Mouse (Mus musculus) heart, postnatal 0 days (tissue): Measurements from ENCODE around the gene Kcng3. TPM values are rescaled to one million over a fixed set of nuclear protein-coding genes. Genes with fewer than 3 reads are reported as not detected.
A peak's percentile ranks its signal among the peaks of the same experiment; 100 is the strongest.

Source experiments
- ATAC-seq: fragments of 200-750 bp; cut with Nextera tagmentation; 2 replicates; pipeline ENCODE4 v1.8.0; 2017; ENCODE audit warnings: low read depth, moderate number of reproducible peaks, moderate library complexity; ENCODE audit not compliant: insufficient read depth
- DNase-seq: peaks from one replicate; pipeline ENCODE4 v3.0.0-alpha.2; 2016; ENCODE audit warnings: low spot score
- H3K27ac ChIP-seq: fragments of 300-500 bp; sonication (generic); 2 replicates; pipeline ENCODE4 v1.5.1; 2014; ENCODE audit warnings: low read depth, mild to moderate bottlenecking
- H3K27me3 ChIP-seq: fragments of 300-500 bp; sonication (generic); 2 replicates; pipeline ENCODE4 v1.6.1; 2014; ENCODE audit warnings: low read length, mixed read lengths; ENCODE audit not compliant: control insufficient read depth, insufficient read depth
- H3K36me3 ChIP-seq: fragments of 300-500 bp; sonication (generic); replicated peaks from 2 replicates; pipeline ENCODE4 v1.6.1; 2014; ENCODE audit warnings: low read length, mixed read lengths; ENCODE audit not compliant: control insufficient read depth, insufficient read depth
- H3K4me1 ChIP-seq: fragments of 300-500 bp; sonication (generic); 2 replicates; pipeline ENCODE4 v1.6.1; 2014; ENCODE audit warnings: antibody characterized with exemption; ENCODE audit not compliant: control insufficient read depth, insufficient read depth
- H3K4me2 ChIP-seq: fragments of 300-500 bp; sonication (generic); 2 replicates; pipeline ENCODE4 v1.6.1; 2014; ENCODE audit warnings: low read depth, mild to moderate bottlenecking, low read length, moderate library complexity
- H3K4me3 ChIP-seq: fragments of 300-500 bp; sonication (generic); 2 replicates; pipeline ENCODE4 v1.5.1; 2014; ENCODE audit warnings: low read depth, low read length
- H3K9ac ChIP-seq: fragments of 300-500 bp; sonication (generic); replicated peaks from 2 replicates; pipeline ENCODE4 v1.6.1; 2014; ENCODE audit warnings: low read depth, low read length, mixed read lengths
- H3K9me3 ChIP-seq: fragments of 300-500 bp; sonication (generic); replicated peaks from 2 replicates; pipeline ENCODE4 v1.6.1; 2016; ENCODE audit warnings: low read length; ENCODE audit not compliant: control insufficient read depth
- CTCF ChIP-seq: IDR thresholded peaks from 2 replicates; pipeline ENCODE4 v1.5.1; 2016; ENCODE audit warnings: antibody characterized with exemption, control low read depth, low read depth
- EP300 ChIP-seq: IDR thresholded peaks from 2 replicates; pipeline ENCODE4 v1.6.1; 2016; ENCODE audit warnings: antibody characterized with exemption, low read depth
- WGBS: fragments of 180-500 bp; shearing (Covaris S2); extraction: QIAGEN DNeasy Blood & Tissue Kit; methylation state at CpG from one replicate; pipeline ENCODE4 v1.1.7; 2014; 5-methylcytosine and 5-hydroxymethylcytosine counted together
- polyA plus RNA-seq: library from polyadenylated mRNA; unstranded; fragments of >200 nt; fragmentation: Nextera tagmentation; extraction: Ambion mirVana; gene quantifications from 2 replicates; pipeline ENCODE4 v1.2.1, GENCODE M21; 2015
- total RNA-seq: library from RNA; depleted of rRNA; stranded (reverse); fragments of >200 nt; gene quantifications from 2 replicates; pipeline ENCODE4 v1.2.3, GENCODE M21; 2014; ENCODE audit warnings: low replicate concordance

Gene Kcng3
- total and polyA plus RNA-seq, 2 experiments from 2014 or later = not detected

- WGBS = 46% methylated on average over 4 of the region's 4 CpGs
These were observed 59.3 kb downstream of the Kcng3 start for GRCm38 (mm10) chr17:83572366-83572765.

DNA sequence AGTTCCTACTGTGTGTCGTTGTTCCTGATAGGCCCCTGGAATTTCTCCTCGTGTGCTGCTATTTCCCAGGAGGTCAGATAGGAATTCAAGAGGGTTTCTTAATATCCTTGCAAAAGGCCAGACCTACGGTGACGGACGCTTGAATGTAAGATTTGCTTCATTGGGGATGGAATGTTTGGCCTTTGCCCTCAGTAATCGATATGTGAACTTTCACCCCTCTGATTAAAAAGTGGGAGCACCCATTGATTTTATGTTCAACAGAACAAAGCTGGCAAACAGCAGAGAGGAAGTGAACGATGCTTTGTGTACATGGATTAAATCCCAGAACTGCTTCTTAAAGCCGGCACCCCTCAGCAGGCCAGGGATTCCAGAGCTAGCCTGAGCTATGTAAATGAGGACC, 64.3 kb downstream of the Kcng3 start:
- 59% methylated on average over 8 of the region's 8 CpGs for WGBS
- ATAC-seq (no peak), DNase-seq (no peak)
- no peaks in the 10 kb centered on the region for H3K9me3 ChIP-seq
- H3K9ac ChIP-seq = no peak overlapping the region
- H3K27ac ChIP-seq = no peak overlapping the region
- H3K4me3 ChIP-seq = no peak overlapping the region
- no peaks in the 10 kb centered on the region for H3K27me3 ChIP-seq
- H3K4me1 ChIP-seq = 0 out of 2 replicates have a peak, but pooled peaks cover 4% of the 10 kb centered on the region
- TF ChIP-seq CTCF (no peak), EP300 (no peak)
- no peak overlapping the region for H3K4me2 ChIP-seq
- H3K36me3 ChIP-seq = no peaks in the 10 kb centered on the region

More at GRCm38 (mm10) chr17:83572366-83572765, 59.3 kb downstream of the Kcng3 start:
- no peaks in the 10 kb centered on the region for H3K36me3 ChIP-seq
- TF ChIP-seq CTCF (no peak), EP300 (no peak)
- H3K27me3 ChIP-seq = no peaks in the 10 kb centered on the region
- ATAC-seq = no peak
- no peak for DNase-seq
- no peaks in the 10 kb centered on the region for H3K4me1 ChIP-seq
- no peaks in the 10 kb centered on the region for H3K9me3 ChIP-seq
- no peak overlapping the region for H3K27ac ChIP-seq
- H3K9ac ChIP-seq = no peak overlapping the region
- no peak overlapping the region for H3K4me3 ChIP-seq
- H3K4me2 ChIP-seq = no peak overlapping the region

DNA sequence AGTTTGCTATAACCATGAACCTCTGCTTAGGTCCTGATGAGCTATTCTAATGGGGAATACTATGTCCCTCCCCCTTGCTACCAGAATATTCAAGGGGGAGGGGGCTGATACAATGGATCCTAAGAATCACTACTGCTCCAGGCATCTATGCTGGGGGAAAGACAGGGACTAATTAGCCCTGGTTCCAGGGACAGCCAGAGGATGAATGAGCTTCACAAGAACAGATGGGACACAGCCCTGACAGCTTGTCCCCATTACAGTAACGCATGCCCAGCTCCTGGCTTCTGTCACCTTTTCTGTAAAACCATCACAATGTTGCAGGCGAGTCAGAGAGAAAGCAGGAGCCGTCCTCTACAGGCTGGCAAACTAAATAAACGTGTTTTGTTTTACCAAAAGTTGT, 66.2 kb downstream of the Kcng3 start:
- H3K36me3 ChIP-seq = no peaks in the 10 kb centered on the region
- TF ChIP-seq EP300 = no peak
- TF ChIP-seq CTCF = no peak
- H3K27me3 ChIP-seq = no peaks in the 10 kb centered on the region
- ATAC-seq = no peak
- no peak overlapping the region for H3K4me2 ChIP-seq
- H3K27ac ChIP-seq = no peak overlapping the region
- WGBS = 66% methylated on average over 4 of the region's 4 CpGs
- DNase-seq = no peak
- no peak overlapping the region for H3K9ac ChIP-seq
- 0 out of 2 replicates have a peak, but pooled peaks cover 4% of the 10 kb centered on the region for H3K4me1 ChIP-seq
- no peak overlapping the region for H3K4me3 ChIP-seq
- no peaks in the 10 kb centered on the region for H3K9me3 ChIP-seq

DNA sequence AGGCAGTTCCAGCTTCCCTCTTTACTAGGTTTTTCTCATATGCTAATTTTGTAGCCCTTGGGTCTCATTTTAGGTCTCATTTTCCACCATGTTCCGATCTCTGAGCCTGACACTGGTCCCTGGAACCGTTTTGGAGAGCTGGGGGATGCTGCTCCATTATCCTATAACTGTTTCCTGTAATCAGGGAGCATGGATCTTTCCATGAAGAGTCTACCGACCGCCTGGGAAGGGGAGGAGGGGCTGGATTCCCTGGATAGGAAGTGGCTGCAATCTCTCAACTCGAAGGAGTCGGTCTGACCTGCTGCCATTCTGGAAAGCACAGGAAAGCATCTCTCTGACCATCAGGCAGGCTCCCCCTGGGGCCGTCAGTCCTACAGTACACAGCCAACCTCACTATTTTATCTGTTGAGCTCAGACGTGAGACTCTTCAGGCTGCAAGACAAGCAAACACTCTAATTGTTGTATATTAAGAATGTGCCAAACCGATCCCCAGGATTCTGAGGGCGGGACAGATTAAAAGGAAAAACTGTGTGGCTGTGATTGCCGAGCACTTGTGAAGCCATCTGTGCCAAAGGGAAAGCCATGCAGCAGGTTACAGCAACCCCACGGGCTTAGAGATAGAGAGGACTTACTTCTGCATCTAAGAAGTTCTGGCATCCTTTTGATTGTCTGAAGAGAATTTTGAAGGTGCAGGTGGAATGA, 67.4 kb downstream of the Kcng3 start:
- ATAC-seq = 0 out of 2 replicates have a peak, but pooled peaks have one; percentile 8
- 43% methylated on average over 12 of the region's 12 CpGs for WGBS
- H3K4me1 ChIP-seq = 0 out of 2 replicates have a peak, but pooled peaks cover 4% of the 10 kb centered on the region

GRCm38 (mm10) chr17:83563703-83564111, 68.0 kb downstream of the Kcng3 start:
- Histone ChIP-seq H3K9me3 (no peaks in the 10 kb centered on the region), H3K4me3 (peak overlapping the region; percentile 23), H3K36me3 (no peaks in the 10 kb centered on the region), H3K4me1 (0 out of 2 replicates have a peak, but pooled peaks cover 4% of the 10 kb centered on the region), H3K27me3 (no peaks in the 10 kb centered on the region), H3K9ac (no peak overlapping the region), H3K4me2 (peak overlapping the region; percentile 42), H3K27ac (no peak overlapping the region)
- ATAC-seq = peak; percentile 47; the same call in 1 of the 2 replicates
- peak; percentile 52 for TF ChIP-seq CTCF
- no peak for TF ChIP-seq EP300
- WGBS = 34% methylated on average over 10 of the region's 10 CpGs
- peak; percentile 42 for DNase-seq

More for the DNA sequence above, 67.4 kb downstream of the Kcng3 start:
- DNase-seq = peak; percentile 37
- H3K4me3 ChIP-seq = no peak overlapping the region
- TF ChIP-seq CTCF (no peak), EP300 (no peak)
- H3K4me2 ChIP-seq = peak overlapping the region; percentile 42
- H3K27ac ChIP-seq = no peak overlapping the region
- H3K27me3 ChIP-seq = no peaks in the 10 kb centered on the region
- no peaks in the 10 kb centered on the region for H3K36me3 ChIP-seq
- H3K9me3 ChIP-seq = no peaks in the 10 kb centered on the region
- H3K9ac ChIP-seq = no peak overlapping the region
